Mouse (Mus musculus): ENCODE measurements around the gene Ghdc. TPM values are rescaled to one million over a fixed set of nuclear protein-coding genes. Genes with fewer than 3 reads are reported as not detected.

Ghdc gene
- total and polyA plus RNA-seq, 3 experiments: 5.7 to 9.2 TPM; not detected in 1

GRCm38 (mm10) chr11:100721776-100722492, 48.8 kb downstream of the Ghdc start (continued):
- peak; percentile 90 for TF ChIP-seq TBP (IDR thresholded peaks at IDR 0.05; ENCODE audit: low read depth, low read length)
- TF ChIP-seq CHD2 (IDR thresholded peaks at IDR 0.05; ENCODE audit: low read length): no peak; the same call in 1 of the 2 replicates
- TF ChIP-seq GABPA (IDR thresholded peaks at IDR 0.05; ENCODE audit: low read depth, low read length): no peak
- no peak for TF ChIP-seq ZNF384 (IDR thresholded peaks at IDR 0.05; ENCODE audit: low read depth, low read length)
- TF ChIP-seq NELFE (IDR thresholded peaks at IDR 0.05; ENCODE audit: low read depth, low read length): peak; percentile 32; the same call in 1 of the 2 replicates
- TF ChIP-seq TCF12 (IDR thresholded peaks at IDR 0.05; ENCODE audit: low read depth, low read length): peak; percentile 84
- peak; percentile 30; the same call in 1 of the 2 replicates for TF ChIP-seq MYB (IDR thresholded peaks at IDR 0.05; ENCODE audit: low read depth, low read length)
- no peak for TF ChIP-seq MEF2A (IDR thresholded peaks at IDR 0.05; ENCODE audit: extremely low read depth, insufficient replicate concordance, low read depth, low read length, poor library complexity, severe bottlenecking)
- TF ChIP-seq MAFK (IDR thresholded peaks at IDR 0.05; ENCODE audit: borderline replicate concordance, low read depth, low read length): no peak; the same call in 1 of the 2 replicates
- peak; percentile 77 for TF ChIP-seq RCOR1 (IDR thresholded peaks at IDR 0.05; ENCODE audit: low read depth, low read length)
- no peak for TF ChIP-seq ZMIZ1 (IDR thresholded peaks at IDR 0.05; ENCODE audit: low read depth, low read length)
- no peak for TF ChIP-seq USF1 (IDR thresholded peaks at IDR 0.05; ENCODE audit: low read depth, low read length)
- peak; percentile 99 for TF ChIP-seq ETS1 (IDR thresholded peaks at IDR 0.05; ENCODE audit: low read depth, low read length)
- TF ChIP-seq RAD21 (IDR thresholded peaks at IDR 0.05; ENCODE audit: low read depth, low read length): no peak
- no peak for TF ChIP-seq USF2 (IDR thresholded peaks at IDR 0.05; ENCODE audit: borderline replicate concordance in 1 of 2, insufficient read depth in 1 of 2, low read depth in 1 of 2, low read length in 2 of 2)
- peak; percentile 87 for TF ChIP-seq GATA1 (IDR thresholded peaks at IDR 0.05; ENCODE audit: low read depth, low read length)
- no peak for TF ChIP-seq CHD1 (IDR thresholded peaks at IDR 0.05; ENCODE audit: low read depth, low read length)

- Histone ChIP-seq H3K9me3 (replicated peaks; ENCODE audit: insufficient read depth, low read length) (no peaks in the 10 kb centered on the region), H3K79me2 (ENCODE audit: control insufficient read depth, insufficient read depth, low read length, poor library complexity) (peaks cover 52% of the 10 kb centered on the region), H3K36me3 (ENCODE audit: control insufficient read depth in 1 of 2, insufficient read depth in 2 of 2, low read length in 2 of 2) (peaks cover 19 to 55% of the 10 kb centered on the region in 2 experiments), H3K9ac (ENCODE audit: control insufficient read depth, low read depth, low read length, poor library complexity, severe bottlenecking) (peak overlapping the region; percentile 16), H3K27me3 (ENCODE audit: control insufficient read depth in 1 of 2, insufficient read depth in 2 of 2, low read length in 2 of 2) (no peaks in the 10 kb centered on the region), H3K4me1 (ENCODE audit: control insufficient read depth in 1 of 2, insufficient read depth in 2 of 2, low read length in 2 of 2) (peaks cover 36 to 51% of the 10 kb centered on the region in 2 experiments), H3K4me3 (ENCODE audit: control insufficient read depth in 1 of 2, insufficient read depth in 1 of 2, low read depth in 2 of 2, low read length in 2 of 2) (peak overlapping the region in 1 of 2 experiments; percentile 6; a peak in 1 of 4 replicates), H3K27ac (ENCODE audit: control insufficient read depth, low read depth, low read length) (peak overlapping the region; percentile 87)
- DNase-seq (ENCODE audit: low read depth, low spot score): no peak
- peak; percentile 30; the same call in 1 of the 2 replicates for TF ChIP-seq GATA1 (IDR thresholded peaks at IDR 0.05; ENCODE audit: low read depth, low read length)
- no peak for TF ChIP-seq ETS1 (IDR thresholded peaks at IDR 0.05; ENCODE audit: low read depth, low read length)
- no peak for TF ChIP-seq ZC3H11A (IDR thresholded peaks at IDR 0.05; ENCODE audit: low read depth, low read length)
- peak; percentile 34; the same call in 1 of the 2 replicates for TF ChIP-seq MYB (IDR thresholded peaks at IDR 0.05; ENCODE audit: low read depth, low read length)
- TF ChIP-seq CTCF (IDR thresholded peaks at IDR 0.05 in 2 of 3, conservative IDR thresholded peaks at IDR 0.05 in 1 of 3; ENCODE audit: control insufficient read depth in 1 of 3, insufficient read depth in 1 of 3, low read depth in 2 of 3, low read length in 3 of 3, poor library complexity in 1 of 3, severe bottlenecking in 1 of 3): no peak
- no peak for TF ChIP-seq SIN3A (IDR thresholded peaks at IDR 0.05; ENCODE audit: low read length)
- TF ChIP-seq CHD1 (IDR thresholded peaks at IDR 0.05; ENCODE audit: low read depth, low read length): no peak
- no peak for TF ChIP-seq POLR2AphosphoS5 (IDR thresholded peaks at IDR 0.05; ENCODE audit: borderline replicate concordance, low read depth, low read length)
- TF ChIP-seq MYC (IDR thresholded peaks at IDR 0.05; ENCODE audit: low read depth, low read length): 0 out of 2 replicates have a peak, but pooled peaks have one; percentile 36
- no peak; the same call in 1 of the 2 replicates for TF ChIP-seq JUND (IDR thresholded peaks at IDR 0.05; ENCODE audit: low read depth, low read length)
- no peak for TF ChIP-seq MAFK (IDR thresholded peaks at IDR 0.05; ENCODE audit: borderline replicate concordance, low read depth, low read length)
- no peak for TF ChIP-seq BHLHE40 (IDR thresholded peaks at IDR 0.05; ENCODE audit: borderline replicate concordance, low read depth, low read length)
- TF ChIP-seq EP300 (IDR thresholded peaks at IDR 0.05; ENCODE audit: low read depth in 1 of 2, low read length in 2 of 2): peak; percentile 54 to 74
- TF ChIP-seq RAD21 (IDR thresholded peaks at IDR 0.05; ENCODE audit: low read depth, low read length): no peak
- TF ChIP-seq TBP (IDR thresholded peaks at IDR 0.05; ENCODE audit: low read depth, low read length): 0 out of 2 replicates have a peak, but pooled peaks have one; percentile 16
- no peak for TF ChIP-seq USF1 (IDR thresholded peaks at IDR 0.05; ENCODE audit: low read depth, low read length)
- TF ChIP-seq TAL1 (IDR thresholded peaks at IDR 0.05; ENCODE audit: low read length): no peak
- no peak for TF ChIP-seq NELFE (IDR thresholded peaks at IDR 0.05; ENCODE audit: low read depth, low read length)
- TF ChIP-seq CHD2 (IDR thresholded peaks at IDR 0.05; ENCODE audit: low read length): no peak
- TF ChIP-seq KAT2A (conservative IDR thresholded peaks at IDR 0.05; ENCODE audit: low read depth, low read length): no peak
- TF ChIP-seq ZNF384 (IDR thresholded peaks at IDR 0.05; ENCODE audit: low read depth, low read length): no peak
- no peak for TF ChIP-seq GABPA (IDR thresholded peaks at IDR 0.05; ENCODE audit: low read depth, low read length)
- no peak for TF ChIP-seq TCF12 (IDR thresholded peaks at IDR 0.05; ENCODE audit: low read depth, low read length)
- TF ChIP-seq MAX (IDR thresholded peaks at IDR 0.05; ENCODE audit: low read length): no peak
These were observed 49.5 kb downstream of the Ghdc start for GRCm38 (mm10) chr11:100721254-100721653.

Data from MEL (cell line).